Mouse (Mus musculus): ENCODE measurements at regions not wholly inside any gene's neighbourhood (a gene's known extent, or its start where the extent isn't known, plus 50 kb on each side); places are given as distances from the start of the nearest gene placed in this dataset.

- Histone ChIP-seq H3K9ac (replicated peaks) (no peak overlapping the region), H3K36me3 (no peaks in the 10 kb centered on the region), H3K27ac (replicated peaks) (no peak overlapping the region), H3K9me3 (replicated peaks) (no peaks in the 10 kb centered on the region), H3K4me2 (no peak overlapping the region), H3K4me1 (peaks cover 7% of the 10 kb centered on the region; the same call in 1 of the 2 replicates), H3K4me3 (replicated peaks) (no peak overlapping the region), H3K27me3 (replicated peaks) (no peaks in the 10 kb centered on the region)
- WGBS: 78% methylated on average over 10 of the region's 10 CpGs
- ATAC-seq (ENCODE audit: low FRiP score): no peak
These were observed 151.8 kb downstream of the Kdr start for GRCm38 (mm10) chr5:75826283-75827098.

GRCm38 (mm10) chr5:75825576-75825975, 152.7 kb downstream of the Kdr start:
- Histone ChIP-seq H3K4me1 (peaks cover 7% of the 10 kb centered on the region; the same call in 1 of the 2 replicates), H3K4me3 (replicated peaks) (no peak overlapping the region), H3K9ac (replicated peaks) (no peak overlapping the region), H3K27ac (replicated peaks) (no peak overlapping the region), H3K4me2 (no peak overlapping the region), H3K36me3 (no peaks in the 10 kb centered on the region), H3K27me3 (replicated peaks) (no peaks in the 10 kb centered on the region), H3K9me3 (replicated peaks) (no peaks in the 10 kb centered on the region)
- WGBS: 46% methylated on average over 5 of the region's 5 CpGs
- ATAC-seq (ENCODE audit: low FRiP score): no peak

GRCm38 (mm10) chr5:75824660-75825059, 153.6 kb downstream of the Kdr start:
- H3K36me3 ChIP-seq: no peaks in the 10 kb centered on the region
- no peak overlapping the region for H3K4me2 ChIP-seq
- no peaks in the 10 kb centered on the region for H3K27me3 ChIP-seq (replicated peaks)
- no peak overlapping the region for H3K27ac ChIP-seq (replicated peaks)
- H3K4me1 ChIP-seq: peaks cover 5% of the 10 kb centered on the region; the same call in 1 of the 2 replicates
- no peak for ATAC-seq (ENCODE audit: low FRiP score)
- H3K9me3 ChIP-seq (replicated peaks): no peaks in the 10 kb centered on the region
- WGBS: 95% methylated on average over 4 of the region's 4 CpGs
- no peak overlapping the region for H3K4me3 ChIP-seq (replicated peaks)
- H3K9ac ChIP-seq (replicated peaks): no peak overlapping the region

GRCm38 (mm10) chr5:75823646-75824045, 154.6 kb downstream of the Kdr start:
- H3K9ac ChIP-seq (replicated peaks): no peak overlapping the region
- H3K4me3 ChIP-seq (replicated peaks): no peak overlapping the region
- no peaks in the 10 kb centered on the region for H3K36me3 ChIP-seq
- no peak for ATAC-seq (ENCODE audit: low FRiP score)
- H3K9me3 ChIP-seq (replicated peaks): no peaks in the 10 kb centered on the region
- no peak overlapping the region for H3K27ac ChIP-seq (replicated peaks)
- H3K27me3 ChIP-seq (replicated peaks): no peaks in the 10 kb centered on the region
- H3K4me2 ChIP-seq: no peak overlapping the region
- H3K4me1 ChIP-seq: peaks cover 5% of the 10 kb centered on the region; the same call in 1 of the 2 replicates
- WGBS: 85% methylated on average over 3 of the region's 3 CpGs

GRCm38 (mm10) chr5:75817396-75817795, 160.9 kb downstream of the Kdr start:
- H3K27ac ChIP-seq (replicated peaks): no peak overlapping the region
- no peak for ATAC-seq (ENCODE audit: low FRiP score)
- no peaks in the 10 kb centered on the region for H3K36me3 ChIP-seq
- H3K4me1 ChIP-seq: no peaks in the 10 kb centered on the region
- 96% methylated on average over 13 of the region's 13 CpGs for WGBS
- no peaks in the 10 kb centered on the region for H3K27me3 ChIP-seq (replicated peaks)
- no peak overlapping the region for H3K4me3 ChIP-seq (replicated peaks)
- no peak overlapping the region for H3K4me2 ChIP-seq
- no peaks in the 10 kb centered on the region for H3K9me3 ChIP-seq (replicated peaks)
- no peak overlapping the region for H3K9ac ChIP-seq (replicated peaks)

GRCm38 (mm10) chr5:75814393-75814984, 163.8 kb downstream of the Kdr start:
- Histone ChIP-seq H3K9me3 (replicated peaks) (no peaks in the 10 kb centered on the region), H3K4me3 (replicated peaks) (no peak overlapping the region), H3K4me1 (no peaks in the 10 kb centered on the region), H3K4me2 (no peak overlapping the region), H3K9ac (replicated peaks) (no peak overlapping the region), H3K27ac (replicated peaks) (no peak overlapping the region), H3K27me3 (replicated peaks) (no peaks in the 10 kb centered on the region), H3K36me3 (no peaks in the 10 kb centered on the region)
- 82% methylated on average over 12 of the region's 12 CpGs for WGBS
- ATAC-seq (ENCODE audit: low FRiP score): no peak

- Histone ChIP-seq H3K4me3 (replicated peaks) (no peak overlapping the region), H3K9ac (replicated peaks) (no peak overlapping the region), H3K9me3 (replicated peaks) (no peaks in the 10 kb centered on the region), H3K27me3 (replicated peaks) (no peaks in the 10 kb centered on the region), H3K36me3 (no peaks in the 10 kb centered on the region), H3K4me2 (no peak overlapping the region), H3K27ac (replicated peaks) (no peak overlapping the region), H3K4me1 (no peaks in the 10 kb centered on the region)
- 65% methylated on average over 4 of the region's 4 CpGs for WGBS
- ATAC-seq (ENCODE audit: low FRiP score): no peak
These were observed 165.6 kb downstream of the Kdr start for GRCm38 (mm10) chr5:75812686-75813085.

- Histone ChIP-seq H3K27ac (replicated peaks) (no peak overlapping the region), H3K4me3 (replicated peaks) (no peak overlapping the region), H3K9ac (replicated peaks) (no peak overlapping the region), H3K36me3 (no peaks in the 10 kb centered on the region), H3K9me3 (replicated peaks) (no peaks in the 10 kb centered on the region), H3K4me2 (no peak overlapping the region), H3K27me3 (replicated peaks) (no peaks in the 10 kb centered on the region), H3K4me1 (no peaks in the 10 kb centered on the region)
- no peak for ATAC-seq (ENCODE audit: low FRiP score)
- 87% methylated on average over 18 of the region's 18 CpGs for WGBS
These were observed 169.5 kb downstream of the Kdr start for GRCm38 (mm10) chr5:75808551-75809332.

GRCm38 (mm10) chr5:75805011-75805410, 173.2 kb downstream of the Kdr start:
- no peak for ATAC-seq (ENCODE audit: low FRiP score)

GRCm38 (mm10) chr5:75804340-75804739, 173.9 kb downstream of the Kdr start:
- Histone ChIP-seq H3K27me3 (replicated peaks) (no peaks in the 10 kb centered on the region), H3K4me3 (replicated peaks) (no peak overlapping the region), H3K9me3 (replicated peaks) (no peaks in the 10 kb centered on the region), H3K4me2 (no peak overlapping the region), H3K4me1 (peaks cover 6% of the 10 kb centered on the region), H3K9ac (replicated peaks) (no peak overlapping the region), H3K27ac (replicated peaks) (no peak overlapping the region), H3K36me3 (no peaks in the 10 kb centered on the region)
- WGBS: 93% methylated on average over 2 of the region's 2 CpGs
- no peak for ATAC-seq (ENCODE audit: low FRiP score)

More at GRCm38 (mm10) chr5:75805011-75805410, 173.2 kb downstream of the Kdr start:
- Histone ChIP-seq H3K4me2 (no peak overlapping the region), H3K9me3 (replicated peaks) (no peaks in the 10 kb centered on the region), H3K4me1 (peaks cover 2% of the 10 kb centered on the region; the same call in 1 of the 2 replicates), H3K27ac (replicated peaks) (no peak overlapping the region), H3K36me3 (no peaks in the 10 kb centered on the region), H3K27me3 (replicated peaks) (no peaks in the 10 kb centered on the region), H3K9ac (replicated peaks) (no peak overlapping the region), H3K4me3 (replicated peaks) (no peak overlapping the region)
- WGBS: 90% methylated on average over 2 of the region's 2 CpGs

GRCm38 (mm10) chr5:75803012-75803411, 175.2 kb downstream of the Kdr start:
- no peak overlapping the region for H3K4me3 ChIP-seq (replicated peaks)
- no peaks in the 10 kb centered on the region for H3K27me3 ChIP-seq (replicated peaks)
- H3K4me1 ChIP-seq: peaks cover 6% of the 10 kb centered on the region
- ATAC-seq (ENCODE audit: low FRiP score): no peak
- no peaks in the 10 kb centered on the region for H3K36me3 ChIP-seq
- no peaks in the 10 kb centered on the region for H3K9me3 ChIP-seq (replicated peaks)
- H3K4me2 ChIP-seq: no peak overlapping the region
- 88% methylated on average over 2 of the region's 2 CpGs for whole genome bisulfite sequencing
- no peak overlapping the region for H3K27ac ChIP-seq (replicated peaks)
- no peak overlapping the region for H3K9ac ChIP-seq (replicated peaks)
